Mouse (Mus musculus): Measurements from ENCODE around the gene Plcg2. TPM values are rescaled to one million over a fixed set of nuclear protein-coding genes. Genes with fewer than 3 reads are reported as not detected.

Gene Plcg2
- polyA plus RNA-seq, 1 experiment from 2014 or later: 7.3 TPM

GRCm38 (mm10) chr8:117672558-117672957 lies 174.5 kb downstream of the Plcg2 start:
- no peak for TF ChIP-seq CTCF (IDR thresholded peaks at IDR 0.05; ENCODE audit: low read depth)
- TF ChIP-seq EP300 (IDR thresholded peaks at IDR 0.05; ENCODE audit: low read depth): peak; percentile 66
- Histone ChIP-seq H3K27me3 (ENCODE audit: insufficient read depth, low read length) (no peaks in the 10 kb centered on the region), H3K9ac (replicated peaks) (no peak overlapping the region), H3K9me3 (ENCODE audit: low read length) (no peaks in the 10 kb centered on the region), H3K27ac (ENCODE audit: low read depth) (peak overlapping the region; percentile 86), H3K4me3 (ENCODE audit: low read depth, low read length) (no peak overlapping the region), H3K4me1 (ENCODE audit: insufficient read depth) (peaks cover 19% of the 10 kb centered on the region), H3K36me3 (replicated peaks; ENCODE audit: insufficient read depth, low read length) (no peaks in the 10 kb centered on the region), H3K4me2 (ENCODE audit: low read depth, low read length) (no peak overlapping the region)
- peak; percentile 95 for ATAC-seq
- WGBS (ENCODE audit: insufficient replicate concordance): 62% methylated on average over 3 of the region's 3 CpGs
- DNase-seq: peak; percentile 50

- no peak for TF ChIP-seq EP300 (IDR thresholded peaks at IDR 0.05; ENCODE audit: low read depth)
- DNase-seq (peak; percentile 72), ATAC-seq (no peak)
- Histone ChIP-seq H3K9me3 (ENCODE audit: low read length) (no peaks in the 10 kb centered on the region), H3K4me2 (ENCODE audit: low read depth, low read length) (peak within 1 kb of the TSS; percentile 81), H3K4me3 (ENCODE audit: low read depth, low read length) (peak within 1 kb of the TSS; percentile 51), H3K9ac (replicated peaks) (peak within 1 kb of the TSS; percentile 71), H3K27me3 (ENCODE audit: insufficient read depth, low read length) (no peaks in the 10 kb centered on the region), H3K36me3 (replicated peaks; ENCODE audit: insufficient read depth, low read length) (no peaks in the 10 kb centered on the region), H3K27ac (ENCODE audit: low read depth) (peak within 1 kb of the TSS; percentile 86), H3K4me1 (ENCODE audit: insufficient read depth) (peaks cover 17% of the 10 kb centered on the region)
- WGBS (ENCODE audit: insufficient replicate concordance): 11% methylated on average over 17 of the region's 17 CpGs
Measured at GRCm38 (mm10) chr8:117673430-117673830, 175.3 kb downstream of the Plcg2 start, which contains the start of gene Sdr42e1. Gene Sdr42e1 (minus strand): TSS chr8:117673689.

DNA sequence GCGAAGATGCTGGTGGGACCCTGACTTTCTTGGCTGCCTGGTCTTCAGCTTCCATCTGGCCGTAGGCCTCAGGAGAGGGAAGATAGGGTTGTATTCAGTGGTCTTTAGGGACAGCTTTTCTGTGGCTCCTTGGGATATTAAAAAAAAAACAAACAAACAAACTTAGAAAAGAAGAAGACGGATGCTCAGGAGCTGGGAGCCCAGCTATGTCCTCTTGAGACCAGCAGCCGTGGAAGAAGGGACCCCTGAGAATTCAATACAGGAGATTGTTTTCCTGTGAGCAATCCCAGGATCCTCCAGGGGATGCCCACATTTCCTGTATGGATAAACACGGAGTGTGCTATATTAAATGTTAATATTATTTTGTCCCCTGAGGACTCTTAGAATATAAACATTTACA lies 177.1 kb downstream of the Plcg2 start:
- H3K4me2 ChIP-seq (ENCODE audit: low read depth, low read length): no peak overlapping the region
- no peaks in the 10 kb centered on the region for H3K27me3 ChIP-seq (ENCODE audit: insufficient read depth, low read length)
- H3K9me3 ChIP-seq (ENCODE audit: low read length): no peaks in the 10 kb centered on the region
- ATAC-seq (no peak), DNase-seq (no peak)
- H3K36me3 ChIP-seq (replicated peaks; ENCODE audit: insufficient read depth, low read length): no peaks in the 10 kb centered on the region
- peaks cover 17% of the 10 kb centered on the region for H3K4me1 ChIP-seq (ENCODE audit: insufficient read depth)
- H3K4me3 ChIP-seq (ENCODE audit: low read depth, low read length): no peak overlapping the region
- no peak for TF ChIP-seq CTCF (IDR thresholded peaks at IDR 0.05; ENCODE audit: low read depth)
- no peak for TF ChIP-seq EP300 (IDR thresholded peaks at IDR 0.05; ENCODE audit: low read depth)
- H3K9ac ChIP-seq (replicated peaks): no peak overlapping the region
- peak overlapping the region; percentile 85; the same call in 1 of the 2 replicates for H3K27ac ChIP-seq (ENCODE audit: low read depth)
- 75% methylated on average over 5 of the region's 5 CpGs for WGBS (ENCODE audit: insufficient replicate concordance)

- Histone ChIP-seq H3K4me3 (ENCODE audit: low read depth, low read length) (no peak overlapping the region), H3K36me3 (replicated peaks; ENCODE audit: insufficient read depth, low read length) (no peaks in the 10 kb centered on the region), H3K9ac (replicated peaks) (peak overlapping the region; percentile 41), H3K27me3 (ENCODE audit: insufficient read depth, low read length) (no peaks in the 10 kb centered on the region), H3K4me1 (ENCODE audit: insufficient read depth) (peaks cover 15% of the 10 kb centered on the region), H3K9me3 (ENCODE audit: low read length) (no peaks in the 10 kb centered on the region), H3K4me2 (ENCODE audit: low read depth, low read length) (peak overlapping the region; percentile 40), H3K27ac (ENCODE audit: low read depth) (peak overlapping the region; percentile 85)
- peak; percentile 47 for DNase-seq
- TF ChIP-seq CTCF (IDR thresholded peaks at IDR 0.05; ENCODE audit: low read depth) (no peak), EP300 (IDR thresholded peaks at IDR 0.05; ENCODE audit: low read depth) (peak; percentile 41; the same call in 1 of the 2 replicates)
- peak; percentile 71 for ATAC-seq
- 52% methylated on average over 9 of the region's 9 CpGs for WGBS (ENCODE audit: insufficient replicate concordance)
Measured at GRCm38 (mm10) chr8:117676460-117676859, 178.4 kb downstream of the Plcg2 start.

- Histone ChIP-seq H3K4me1 (ENCODE audit: insufficient read depth) (peaks cover 15% of the 10 kb centered on the region), H3K27me3 (ENCODE audit: insufficient read depth, low read length) (no peaks in the 10 kb centered on the region), H3K4me3 (ENCODE audit: low read depth, low read length) (no peak overlapping the region), H3K4me2 (ENCODE audit: low read depth, low read length) (peak overlapping the region; percentile 40), H3K27ac (ENCODE audit: low read depth) (peak overlapping the region; percentile 85), H3K9me3 (ENCODE audit: low read length) (no peaks in the 10 kb centered on the region), H3K36me3 (replicated peaks; ENCODE audit: insufficient read depth, low read length) (no peaks in the 10 kb centered on the region), H3K9ac (replicated peaks) (no peak overlapping the region; the same call in 1 of the 2 replicates)
- no peak for TF ChIP-seq EP300 (IDR thresholded peaks at IDR 0.05; ENCODE audit: low read depth)
- TF ChIP-seq CTCF (IDR thresholded peaks at IDR 0.05; ENCODE audit: low read depth): no peak
- 52% methylated on average over 8 of the region's 8 CpGs for WGBS (ENCODE audit: insufficient replicate concordance)
- ATAC-seq (no peak), DNase-seq (no peak)
Measured at GRCm38 (mm10) chr8:117677011-117677410, 178.9 kb downstream of the Plcg2 start.

GRCm38 (mm10) chr8:117678650-117679049 lies 180.6 kb downstream of the Plcg2 start:
- H3K36me3 ChIP-seq (replicated peaks; ENCODE audit: insufficient read depth, low read length): no peaks in the 10 kb centered on the region
- H3K4me1 ChIP-seq (ENCODE audit: insufficient read depth): peaks cover 9% of the 10 kb centered on the region
- H3K9me3 ChIP-seq (ENCODE audit: low read length): no peaks in the 10 kb centered on the region
- no peak for TF ChIP-seq EP300 (IDR thresholded peaks at IDR 0.05; ENCODE audit: low read depth)
- TF ChIP-seq CTCF (IDR thresholded peaks at IDR 0.05; ENCODE audit: low read depth): no peak
- 74% methylated on average over 4 of the region's 4 CpGs for WGBS (ENCODE audit: insufficient replicate concordance)
- no peak overlapping the region for H3K4me2 ChIP-seq (ENCODE audit: low read depth, low read length)
- no peak overlapping the region for H3K27ac ChIP-seq (ENCODE audit: low read depth)
- no peak overlapping the region for H3K4me3 ChIP-seq (ENCODE audit: low read depth, low read length)
- ATAC-seq (no peak), DNase-seq (no peak)
- H3K9ac ChIP-seq (replicated peaks): no peak overlapping the region
- no peaks in the 10 kb centered on the region for H3K27me3 ChIP-seq (ENCODE audit: insufficient read depth, low read length)

All from liver, postnatal 0 days (tissue).